Mouse (Mus musculus) adrenal gland, adult 8-10 months (tissue): ENCODE results near the gene Bcl7c. TPM values are rescaled to one million over a fixed set of nuclear protein-coding genes. Genes with fewer than 3 reads are reported as not detected.
A peak's percentile ranks its signal among the peaks of the same experiment; 100 is the strongest.
"Not testable (repeated sequence)": the region's sequence is repeated elsewhere in the genome, so short reads cannot be mapped to it uniquely, and the experiment has no call there.

Experiments
- DNase-seq: peaks from one replicate; pipeline ENCODE4 v3.0.0; 2022
- total RNA-seq, 4 experiments: library from RNA; stranded (reverse); gene quantifications; 2 replicates each; pipeline ENCODE4 v1.2.4; 2022

The Bcl7c gene
- total RNA-seq, 4 experiments from 2014 or later: 75.9 to 120 (median 98.1) TPM

- DNase-seq: no peak
Observed at GRCm38 (mm10) chr7:127714816-127715215, 6.1 kb upstream of the Bcl7c start.

DNA sequence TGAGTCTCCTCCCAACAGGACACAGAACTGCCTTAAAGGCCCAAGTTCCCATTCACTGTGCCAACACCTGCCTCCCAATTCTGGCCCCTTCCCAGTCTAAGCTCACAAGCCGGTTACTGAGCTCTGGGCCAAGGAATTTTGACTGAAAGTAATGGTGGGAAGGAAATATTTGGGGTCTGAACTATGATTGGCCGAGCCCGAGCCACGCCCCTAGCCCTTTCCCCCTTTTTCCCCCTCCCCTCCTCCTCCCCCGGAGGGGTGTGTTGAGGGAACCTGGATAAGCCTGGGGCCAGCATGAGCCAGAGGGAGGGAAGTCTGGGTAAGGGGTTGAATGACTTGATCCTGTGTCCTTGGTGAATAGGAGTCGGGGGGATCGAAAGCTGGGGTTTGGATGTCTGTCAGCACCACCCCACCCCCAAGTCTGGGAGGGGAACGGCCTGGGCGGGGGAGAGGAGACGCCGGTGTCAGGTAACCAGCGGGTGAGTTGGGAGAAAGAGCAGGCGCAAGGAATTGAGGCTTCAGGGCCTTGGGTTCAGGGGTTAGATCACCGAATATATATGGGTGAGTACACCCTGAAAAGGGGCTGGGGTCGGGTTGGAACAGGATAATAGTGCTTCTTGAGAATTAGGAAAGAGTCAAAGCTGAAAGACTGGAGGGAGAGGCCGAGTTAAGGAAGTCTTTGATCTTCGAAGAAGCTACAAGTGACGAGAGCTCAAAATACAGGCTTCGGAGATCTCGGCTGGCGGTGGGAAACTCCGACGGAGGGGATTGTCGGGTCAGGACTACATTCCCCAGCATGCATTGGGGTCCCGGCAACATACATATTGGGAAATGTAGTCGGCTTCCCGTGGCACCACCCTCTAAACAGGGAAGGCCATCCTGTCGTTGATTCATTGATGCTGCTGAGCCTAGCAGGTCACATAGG lies 4.0 kb upstream of the Bcl7c start, which contains the start of gene Ctf1:
TSS of gene Ctf1 (plus strand) at position 276 of the 925 bp plus-strand sequence.
- DNase-seq: peak; percentile 72

DNA sequence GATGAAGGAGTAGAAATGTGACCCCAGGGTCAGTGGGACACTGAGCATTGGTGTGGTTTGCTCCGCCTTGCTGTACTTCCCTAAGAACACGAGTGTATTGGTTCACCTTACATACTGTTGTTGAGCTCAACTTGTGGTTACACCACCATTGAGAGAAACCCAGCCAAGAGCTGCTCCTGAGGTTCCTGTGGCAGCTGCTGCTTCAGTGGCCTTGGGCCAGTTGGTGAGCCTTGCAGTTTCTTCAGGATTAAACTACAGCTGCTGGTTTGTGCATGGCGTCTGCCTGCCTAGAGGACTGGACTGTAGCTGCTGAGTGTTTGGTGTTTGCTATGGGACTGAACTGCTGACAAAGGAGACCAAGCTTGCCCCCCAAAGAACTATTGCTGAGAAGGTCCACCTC lies 2.7 kb upstream of the Bcl7c start:
- no peak for DNase-seq

DNA sequence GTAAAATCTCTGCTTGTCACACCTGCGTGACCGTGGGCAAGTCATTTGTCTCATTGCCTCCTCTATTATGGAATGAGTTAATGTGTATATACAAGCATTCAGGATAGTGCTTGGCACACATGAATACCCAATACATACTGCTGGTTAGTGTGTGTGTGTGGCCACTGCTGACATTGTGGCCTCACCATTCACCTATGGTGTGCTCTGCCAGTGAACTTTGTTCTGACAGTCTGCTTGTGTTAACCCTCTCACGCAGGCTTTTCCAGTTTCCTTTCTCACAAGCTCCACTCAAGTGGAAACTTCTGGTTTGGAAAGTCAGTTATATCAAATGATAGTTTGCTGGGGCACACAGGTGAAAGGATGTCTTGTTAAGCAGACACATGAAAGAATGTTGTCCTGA lies 2.3 kb upstream of the Bcl7c start:
- no peak for DNase-seq

GRCm38 (mm10) chr7:127709261-127709979 lies 687 bp upstream of the Bcl7c start:
- no peak for DNase-seq

DNA sequence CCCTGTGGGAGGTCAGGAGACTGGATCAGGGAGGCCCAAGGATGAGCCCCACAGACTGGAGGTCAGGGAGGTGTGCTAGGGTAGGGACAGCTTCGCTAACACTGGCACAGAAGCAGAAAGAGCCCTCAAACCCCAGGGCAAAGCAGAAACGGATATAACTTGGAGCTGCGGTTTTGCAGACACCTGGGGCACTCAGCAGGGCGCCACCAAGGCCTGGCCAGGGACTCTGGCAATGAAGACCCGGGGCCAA lies 851 bp downstream of the Bcl7c start:
- no peak for DNase-seq

- DNase-seq: no peak
Observed at GRCm38 (mm10) chr7:127707045-127707956, 1.4 kb downstream of the Bcl7c start.

DNA sequence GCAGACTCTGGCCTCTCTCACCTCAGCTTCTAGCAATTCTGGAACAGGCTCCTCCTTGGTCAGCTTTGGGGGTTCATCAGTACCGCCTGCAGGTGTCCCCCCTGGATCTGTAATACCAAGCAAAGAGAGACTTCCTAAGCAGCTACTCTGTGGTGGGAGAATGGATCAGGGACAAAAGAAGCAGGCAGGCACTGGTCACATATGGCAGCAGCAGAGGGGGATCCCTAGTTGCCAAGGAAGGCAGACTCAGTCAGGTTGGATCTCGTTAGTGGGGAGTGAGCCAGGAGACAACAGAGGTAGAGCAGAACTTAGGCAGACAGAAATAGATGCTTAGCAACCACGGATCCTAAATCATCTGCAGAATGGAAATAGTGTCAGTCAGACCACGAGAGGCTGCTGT lies 3.0 kb downstream of the Bcl7c start:
- no peak for DNase-seq

- DNase-seq: no peak
Observed at GRCm38 (mm10) chr7:127704598-127704997, 4.1 kb downstream of the Bcl7c start.

DNA sequence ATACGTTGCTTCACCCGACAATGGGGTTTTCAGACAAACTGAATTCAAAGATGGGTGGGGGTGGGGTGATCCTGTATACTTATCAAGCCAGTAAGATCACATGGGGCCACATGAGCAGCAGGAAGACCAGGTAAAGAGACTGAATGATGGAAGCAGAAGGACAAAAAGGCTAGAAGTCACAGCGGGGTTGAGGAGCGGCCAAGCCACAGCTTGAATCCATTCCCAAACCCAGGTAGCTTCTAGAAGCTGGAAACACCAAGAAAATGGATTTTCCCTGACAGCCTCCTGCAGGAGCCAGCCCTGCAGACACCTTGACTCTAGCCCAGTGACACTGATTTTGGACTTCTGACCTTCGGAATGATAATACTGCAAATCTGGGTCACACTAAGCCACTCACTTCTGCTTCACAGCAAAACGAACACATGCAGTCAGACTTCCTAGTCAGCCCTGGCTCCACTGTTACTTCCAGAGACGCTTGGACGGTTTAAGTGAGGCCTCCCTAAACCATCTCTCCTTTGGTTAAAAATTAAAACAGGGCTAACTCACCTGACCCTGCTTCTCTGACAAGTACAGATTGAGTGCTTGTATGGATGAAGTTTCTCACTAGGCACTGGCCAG lies 5.1 kb downstream of the Bcl7c start:
- DNase-seq: no peak

GRCm38 (mm10) chr7:127700712-127701331 lies 7.9 kb downstream of the Bcl7c start:
- no peak for DNase-seq

DNA sequence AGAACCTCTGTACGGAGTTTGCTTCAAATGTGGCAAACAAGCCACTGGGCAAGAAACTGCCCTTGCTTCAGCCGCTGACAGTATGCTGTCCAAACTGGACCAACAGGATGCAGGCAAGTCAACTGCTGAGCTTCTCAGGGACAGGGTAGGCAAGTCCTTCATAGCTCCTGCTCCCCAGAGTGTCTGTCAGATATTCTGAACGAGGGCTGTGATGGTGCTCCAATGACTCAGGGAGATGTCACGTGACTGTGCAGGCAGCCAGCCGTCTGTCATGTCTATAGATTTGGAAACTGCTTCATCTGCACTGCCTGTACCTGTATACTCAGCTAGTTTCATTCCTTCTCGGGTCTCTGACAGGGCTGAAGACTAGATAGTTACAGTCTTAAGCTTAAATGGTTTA lies 9.7 kb downstream of the Bcl7c start:
- DNase-seq: peak; percentile 59

DNA sequence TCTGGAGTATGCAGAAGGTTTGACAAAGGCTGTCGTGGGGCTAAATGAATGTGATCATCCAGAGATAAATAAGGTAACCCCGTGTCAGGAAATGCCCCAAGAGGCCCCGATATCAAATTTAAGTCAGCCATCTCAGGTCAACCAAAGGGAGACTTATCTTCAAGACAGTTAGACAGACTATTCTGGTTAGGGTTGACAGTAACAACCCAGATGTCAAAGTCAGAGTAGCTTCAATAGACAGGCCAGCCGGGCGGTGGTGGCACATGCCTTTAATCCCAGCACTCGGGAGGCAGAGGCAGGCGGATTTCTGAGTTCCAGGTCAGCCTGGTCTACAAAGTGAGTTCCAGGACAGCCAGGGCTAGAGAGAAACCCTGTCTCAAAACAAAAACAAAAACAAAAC lies 15.0 kb downstream of the Bcl7c start:
- DNase-seq: not testable (repeated sequence)

DNA sequence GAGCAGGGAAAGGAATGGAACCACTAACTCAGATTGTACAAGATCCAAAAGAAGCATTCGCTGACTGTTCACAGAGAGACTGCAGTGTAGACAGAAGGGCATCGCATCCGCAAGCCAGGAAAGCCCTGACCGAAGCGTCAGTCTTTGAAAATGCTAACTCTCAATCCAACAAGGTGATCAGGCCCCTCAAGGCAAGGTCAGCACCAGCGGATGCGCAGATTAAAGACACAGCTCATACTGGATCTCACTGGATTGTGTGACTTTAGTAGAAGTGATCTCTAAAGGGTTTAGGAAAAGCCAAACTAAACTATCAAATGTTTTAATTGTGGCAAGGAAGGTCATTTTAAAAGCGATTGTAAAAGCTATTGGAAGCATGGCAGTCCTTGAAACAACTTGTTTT lies 15.4 kb downstream of the Bcl7c start:
- no peak for DNase-seq

DNA sequence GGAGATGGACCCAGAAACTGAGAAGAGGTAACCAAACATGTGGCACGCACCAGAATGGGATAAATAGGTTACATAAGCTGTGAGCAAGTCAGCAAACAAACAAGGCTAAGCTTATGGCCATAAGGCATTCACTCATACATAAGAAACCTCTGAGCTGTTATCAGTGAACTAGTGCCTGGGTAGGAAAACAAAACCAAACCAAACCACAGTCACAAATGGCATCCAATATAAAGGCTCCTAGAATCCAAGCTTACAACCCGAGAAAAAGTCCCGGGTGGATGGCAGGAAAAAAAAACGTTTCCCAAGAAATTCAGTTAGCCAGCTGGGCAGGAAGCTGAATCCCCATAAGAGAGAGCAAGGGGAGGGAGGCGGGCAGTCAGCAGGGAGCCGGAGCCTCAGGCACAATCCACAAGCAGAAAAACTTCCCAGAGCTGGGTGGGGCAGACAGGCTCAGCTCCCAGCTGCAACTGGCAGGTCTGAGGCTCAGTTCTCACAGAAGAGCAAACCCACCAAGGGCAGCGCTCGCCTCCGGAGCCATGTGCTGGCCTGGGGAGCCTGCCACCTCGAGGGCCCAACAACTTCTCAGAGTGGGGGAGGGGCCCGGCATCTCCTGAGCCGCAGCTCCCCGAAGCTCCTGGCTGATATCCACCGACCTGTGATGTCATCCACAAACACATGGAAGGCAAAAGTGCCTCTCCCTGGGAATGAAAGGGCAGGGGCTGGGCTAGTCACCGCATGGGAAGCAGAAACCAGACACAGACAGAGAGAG lies 17.3 kb downstream of the Bcl7c start:
- peak; percentile 78 for DNase-seq

DNA sequence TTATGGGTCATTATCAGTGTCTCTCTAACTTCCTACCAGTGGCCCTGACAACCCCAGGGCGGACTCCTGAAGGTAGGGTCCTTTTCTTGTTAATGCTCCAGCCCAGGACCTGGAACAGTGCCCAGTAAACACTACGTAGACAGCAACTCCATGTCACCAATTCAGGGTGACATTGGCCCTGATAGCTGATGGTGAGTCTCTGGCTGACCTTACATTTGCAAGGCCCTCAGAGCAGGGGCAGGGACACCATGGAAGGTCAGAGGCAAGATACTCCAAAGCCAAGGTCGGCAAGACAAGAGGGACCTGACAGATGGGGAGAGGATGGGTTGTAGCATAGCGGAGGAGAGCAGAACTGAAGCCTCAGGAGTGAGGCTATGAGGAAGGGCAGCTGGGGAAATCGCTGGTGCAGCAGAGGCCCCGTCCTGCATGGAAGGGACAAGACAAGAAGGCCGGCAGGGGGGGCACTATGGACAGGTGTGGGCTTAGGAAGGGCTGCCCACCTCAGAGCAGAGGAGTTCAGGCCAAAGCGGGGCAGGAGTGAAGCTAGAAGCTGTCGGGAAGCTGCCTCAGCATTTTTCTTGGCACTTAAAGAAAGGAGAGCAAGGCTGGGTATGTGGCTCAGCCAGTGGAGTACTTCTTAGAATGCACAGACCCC lies 19.0 kb downstream of the Bcl7c start:
- DNase-seq: peak; percentile 79

DNA sequence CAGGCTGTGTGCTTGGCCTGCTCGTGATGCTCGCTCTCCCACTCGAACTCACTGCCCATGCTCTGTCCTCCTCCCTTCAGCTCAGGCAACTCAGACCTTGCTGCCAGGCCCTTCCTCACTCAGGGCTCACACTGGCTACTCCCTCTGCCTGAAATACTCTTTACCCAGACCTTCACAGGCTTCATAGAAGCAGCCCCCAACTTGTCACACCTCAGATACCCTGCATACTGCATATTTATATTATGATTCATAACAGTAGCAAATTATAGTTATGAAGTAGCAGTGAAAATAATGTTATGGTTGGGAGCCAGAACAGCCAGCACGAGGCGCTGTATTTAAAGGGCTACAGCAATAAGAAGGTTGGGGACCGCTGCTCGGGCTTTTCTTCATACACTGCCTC lies 19.8 kb downstream of the Bcl7c start:
- DNase-seq: no peak

DNA sequence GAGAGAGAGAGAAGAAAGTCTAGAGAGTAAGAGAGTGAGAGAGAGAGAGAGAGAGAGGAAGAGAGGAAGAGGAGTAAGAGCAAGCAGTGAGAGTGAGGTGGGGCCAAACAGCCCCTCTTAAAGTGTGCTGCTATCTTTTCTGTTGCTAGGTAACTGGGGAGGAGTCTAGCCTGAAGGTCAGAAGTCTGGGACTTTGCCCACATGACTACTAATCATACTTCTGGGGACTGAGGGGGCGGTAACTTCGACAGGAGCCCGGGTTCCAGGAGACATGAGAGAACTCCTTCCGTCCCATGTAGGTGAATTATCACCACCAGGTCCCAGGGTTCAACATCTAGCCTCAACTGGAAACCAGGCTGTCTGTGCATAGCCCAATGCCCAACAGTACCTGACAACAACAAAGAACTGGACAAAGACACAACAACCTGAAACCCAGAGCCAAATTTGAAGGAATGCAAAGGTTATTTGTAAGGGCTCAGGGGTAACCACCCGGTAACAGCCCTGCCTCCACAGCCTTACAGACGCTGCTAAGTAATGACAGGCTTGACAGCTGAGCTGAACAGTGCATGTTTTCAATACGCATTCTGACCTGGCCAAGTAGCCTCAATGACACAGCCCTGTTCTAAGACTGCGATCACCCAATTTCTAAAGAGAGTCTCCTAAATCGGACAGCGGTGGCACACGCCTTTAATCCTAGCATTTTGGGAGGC lies 21.8 kb downstream of the Bcl7c start:
- peak; percentile 42 for DNase-seq

- no peak for DNase-seq
Observed at GRCm38 (mm10) chr7:127685304-127686018, 23.3 kb downstream of the Bcl7c start.
